8 mouse cellular contexts compared by ENCODE assay signal in genomic region chr10:127209928-127210570, GRCm38 (mm10). TPM values are rescaled to one million over a fixed set of nuclear protein-coding genes. Genes with fewer than 3 reads are reported as not detected.
A peak's percentile ranks its signal among the peaks of the same experiment; 100 is the strongest.
DNase-seq lines count a peak whose midpoint lies in the region; ATAC-seq and TF ChIP-seq lines count a peak whose summit lies in the region.

No protein-coding gene starts in this region.

- H3K9me3 ChIP-seq in heart, embryonic 15.5 days (replicated peaks), result no peaks in the 10 kb centered on the region
- H3K9me3 ChIP-seq in G1E (replicated peaks), result no peaks in the 10 kb centered on the region
- no peaks in the 10 kb centered on the region for H3K9me3 ChIP-seq in forebrain, postnatal 0 days (ENCODE audit: low read length)
- H3K9me3 ChIP-seq in midbrain, embryonic 10.5 days (replicated peaks), result no peaks in the 10 kb centered on the region

- H3K27ac ChIP-seq in heart, embryonic 15.5 days, result no peak overlapping the region
- H3K27ac ChIP-seq in forebrain, postnatal 0 days (ENCODE audit: low read depth, low read length), result no peak overlapping the region
- H3K27ac ChIP-seq in midbrain, embryonic 10.5 days (replicated peaks), result no peak overlapping the region

- 0 out of 2 replicates have a peak, but pooled peaks cover 2% of the 10 kb centered on the region for H3K27me3 ChIP-seq in heart, embryonic 15.5 days
- H3K27me3 ChIP-seq in G1E (ENCODE audit: insufficient read depth, low read length), result no peaks in the 10 kb centered on the region
- H3K27me3 ChIP-seq in forebrain, postnatal 0 days (ENCODE audit: insufficient read depth, low read length), result no peaks in the 10 kb centered on the region
- H3K27me3 ChIP-seq in midbrain, embryonic 10.5 days (ENCODE audit: low read depth, poor library complexity, severe bottlenecking), result 0 out of 2 replicates have a peak, but pooled peaks cover 3% of the 10 kb centered on the region

- ATAC-seq in heart, embryonic 15.5 days (replicated peaks; ENCODE audit: insufficient number of reproducible peaks, insufficient read depth, low FRiP score, low read depth), result no peak
- ATAC-seq in G1E (ENCODE audit: extremely low read depth, insufficient number of reproducible peaks, low FRiP score, poor library complexity, severe bottlenecking), result no peak
- no peak for ATAC-seq in forebrain, postnatal 0 days
- no peak for ATAC-seq in megakaryocyte-erythroid progenitor cell, adult 5-6 weeks (replicated peaks; ENCODE audit: low FRiP score, low TSS enrichment, poor library complexity, severe bottlenecking)

- peak overlapping the region; percentile 88 for H3K4me2 ChIP-seq in heart, embryonic 15.5 days
- peak overlapping the region; percentile 93 for H3K4me2 ChIP-seq in forebrain, postnatal 0 days (ENCODE audit: low read depth)

- no peak for TF ChIP-seq CTCF in G1E (IDR thresholded peaks at IDR 0.05; ENCODE audit: low read depth, low read length)
- TF ChIP-seq CTCF in forebrain, postnatal 0 days (IDR thresholded peaks at IDR 0.05; ENCODE audit: low read depth), result no peak

- no peak for DNase-seq in heart, adult 8-10 months (ENCODE audit: low spot score)
- DNase-seq in G1E (ENCODE audit: low spot score), result no peak
- DNase-seq in forebrain, postnatal 0 days, result no peak
- no peak for DNase-seq in midbrain, embryonic 10.5 days (ENCODE audit: low spot score)
- no peak for DNase-seq in spleen, postnatal 10 days (ENCODE audit: low spot score in 2 of 2)
- DNase-seq in cerebellum, adult 11-12 months, result no peak

- no peak overlapping the region for H3K9ac ChIP-seq in heart, embryonic 15.5 days
- no peak overlapping the region; the same call in 1 of the 2 replicates for H3K9ac ChIP-seq in forebrain, postnatal 0 days

- peak overlapping the region; percentile 78 for H3K4me3 ChIP-seq in heart, embryonic 15.5 days
- H3K4me3 ChIP-seq in G1E (ENCODE audit: low read depth, low read length), result peak overlapping the region; percentile 92
- peak overlapping the region; percentile 77; the same call in 1 of the 2 replicates for H3K4me3 ChIP-seq in forebrain, postnatal 0 days (ENCODE audit: low read depth, low read length)
- H3K4me3 ChIP-seq in midbrain, embryonic 10.5 days, result peak overlapping the region; percentile 96

- WGBS in heart, embryonic 15.5 days, result 71% methylated on average over 13 of the region's 13 CpGs
- WGBS in forebrain, postnatal 0 days, result 83% methylated on average over 13 of the region's 13 CpGs
- 89% methylated on average over 13 of the region's 13 CpGs for WGBS in midbrain, embryonic 10.5 days

- peaks cover 25% of the 10 kb centered on the region for H3K36me3 ChIP-seq in heart, embryonic 15.5 days
- H3K36me3 ChIP-seq in G1E (replicated peaks), result peaks cover 56% of the 10 kb centered on the region
- H3K36me3 ChIP-seq in forebrain, postnatal 0 days (ENCODE audit: insufficient read depth), result peaks cover 22% of the 10 kb centered on the region
- H3K36me3 ChIP-seq in midbrain, embryonic 10.5 days, result peaks cover 38% of the 10 kb centered on the region

- peaks cover 18% of the 10 kb centered on the region for H3K4me1 ChIP-seq in heart, embryonic 15.5 days (replicated peaks)
- H3K4me1 ChIP-seq in G1E (ENCODE audit: insufficient read depth, low read depth, low read length), result peaks cover 78% of the 10 kb centered on the region
- peaks cover 12% of the 10 kb centered on the region for H3K4me1 ChIP-seq in forebrain, postnatal 0 days (ENCODE audit: insufficient read depth)
- H3K4me1 ChIP-seq in midbrain, embryonic 10.5 days, result peaks cover 23% of the 10 kb centered on the region

RNA-seq across cellular contexts. Expression of gene Pip4k2c, which starts 1.3 kb away (rescaled TPM):
- 23.2 and 27.0 TPM in 2 replicates for polyA plus RNA-seq in heart, embryonic 15.5 days (2015; fragmentation: Nextera tagmentation; extraction: Ambion mirVana)
- 10 to 100 TPM; 32.4 to 38.3 (median 35.3) TPM for total RNA-seq in heart, adult 8-10 months (2022)
- total RNA-seq in G1E (2014; fragmentation: Nextera tagmentation), result 136 and 141 TPM in 2 replicates
- total RNA-seq in G1E (2017), result 126 and 133 TPM in 2 replicates
- 130 and 151 TPM in 2 replicates for polyA plus RNA-seq in G1E (2012)
- total RNA-seq in forebrain, postnatal 0 days (2014; rRNA removed), result 21.5 and 23.3 TPM in 2 replicates
- polyA plus RNA-seq in forebrain, postnatal 0 days (2015; fragmentation: Nextera tagmentation; extraction: Ambion mirVana), result 17.8 and 20.1 TPM in 2 replicates
- polyA plus RNA-seq in midbrain, embryonic 10.5 days (2016; fragmentation: Nextera tagmentation; extraction: Ambion mirVana), result 16.5 and 18.1 TPM in 2 replicates
- 58.6 and 59.9 TPM in 2 replicates for total RNA-seq in megakaryocyte-erythroid progenitor cell, adult 5-6 weeks (2014; fragmentation: Nextera tagmentation)
- total RNA-seq in megakaryocyte-erythroid progenitor cell, adult 5-6 weeks (2017), result 28.0 and 35.3 TPM in 2 replicates

RNA-seq across cellular contexts. Expression of gene Dtx3, which starts 14.5 kb away (rescaled TPM):
- polyA plus RNA-seq in heart, embryonic 15.5 days (2015; fragmentation: Nextera tagmentation; extraction: Ambion mirVana), result 63.5 and 86.0 TPM in 2 replicates
- 10 to 100 TPM; 18.1 to 29.6 (median 24.2) TPM for total RNA-seq in heart, adult 8-10 months (2022)
- total RNA-seq in G1E (2014; fragmentation: Nextera tagmentation) (318 and 360 TPM in 2 replicates), G1E (2017) (95.8 and 125 TPM in 2 replicates)
- 213 and 260 TPM in 2 replicates for polyA plus RNA-seq in G1E (2012)
- total RNA-seq in forebrain, postnatal 0 days (2014; rRNA removed), result 198 and 245 TPM in 2 replicates
- polyA plus RNA-seq in forebrain, postnatal 0 days (2015; fragmentation: Nextera tagmentation; extraction: Ambion mirVana), result 175 and 178 TPM in 2 replicates
- polyA plus RNA-seq in midbrain, embryonic 10.5 days (2016; fragmentation: Nextera tagmentation; extraction: Ambion mirVana), result 119 and 142 TPM in 2 replicates
- 97.0 and 160 TPM in 2 replicates for total RNA-seq in megakaryocyte-erythroid progenitor cell, adult 5-6 weeks (2014; fragmentation: Nextera tagmentation)
- 28.5 and 29.5 TPM in 2 replicates for total RNA-seq in megakaryocyte-erythroid progenitor cell, adult 5-6 weeks (2017)

RNA-seq across cellular contexts. Expression of gene Arhgef25, which starts 20.2 kb away (rescaled TPM):
- polyA plus RNA-seq in heart, embryonic 15.5 days (2015; fragmentation: Nextera tagmentation; extraction: Ambion mirVana), result 24.7 and 32.5 TPM in 2 replicates
- 10 to 100 TPM in 3 of 4 experiments, 1 to 10 TPM in 1; 8.1 to 13.4 (median 10.8) TPM for total RNA-seq in heart, adult 8-10 months (2022)
- total RNA-seq in G1E (2014; fragmentation: Nextera tagmentation) (49.0 and 70.1 TPM in 2 replicates), G1E (2017) (43.0 and 51.4 TPM in 2 replicates)
- polyA plus RNA-seq in G1E (2012), result 98.4 and 120 TPM in 2 replicates
- 45.4 and 61.3 TPM in 2 replicates for total RNA-seq in forebrain, postnatal 0 days (2014; rRNA removed)
- polyA plus RNA-seq in forebrain, postnatal 0 days (2015; fragmentation: Nextera tagmentation; extraction: Ambion mirVana), result 14.8 and 16.9 TPM in 2 replicates
- polyA plus RNA-seq in midbrain, embryonic 10.5 days (2016; fragmentation: Nextera tagmentation; extraction: Ambion mirVana), result 24.8 and 28.7 TPM in 2 replicates
- total RNA-seq in megakaryocyte-erythroid progenitor cell, adult 5-6 weeks (2014; fragmentation: Nextera tagmentation), result 22.7 and 46.0 TPM in 2 replicates
- 35.4 and 35.7 TPM in 2 replicates for total RNA-seq in megakaryocyte-erythroid progenitor cell, adult 5-6 weeks (2017)

RNA-seq across cellular contexts. Expression of gene Slc26a10, which starts 29.6 kb away (rescaled TPM):
- 15.6 and 16.7 TPM in 2 replicates for polyA plus RNA-seq in heart, embryonic 15.5 days (2015; fragmentation: Nextera tagmentation; extraction: Ambion mirVana)
- total RNA-seq in heart, adult 8-10 months (2022), result 10 to 100 TPM; 13.0 to 24.6 (median 15.5) TPM
- 8.4 and 10.1 TPM in 2 replicates for total RNA-seq in G1E (2014; fragmentation: Nextera tagmentation)
- total RNA-seq in G1E (2017), result 0.58 and 0.98 TPM in 2 replicates
- 0.68 and 0.94 TPM in 2 replicates for polyA plus RNA-seq in G1E (2012)
- total RNA-seq in forebrain, postnatal 0 days (2014; rRNA removed), result 0.10 TPM in 1 of 2 replicates, not detected in the other
- 0.80 and 1.1 TPM in 2 replicates for polyA plus RNA-seq in forebrain, postnatal 0 days (2015; fragmentation: Nextera tagmentation; extraction: Ambion mirVana)
- polyA plus RNA-seq in midbrain, embryonic 10.5 days (2016; fragmentation: Nextera tagmentation; extraction: Ambion mirVana), result 0.87 and 1.4 TPM in 2 replicates
- total RNA-seq in megakaryocyte-erythroid progenitor cell, adult 5-6 weeks (2014; fragmentation: Nextera tagmentation), result 1.8 TPM in 1 of 2 replicates, not detected in the other
- total RNA-seq in megakaryocyte-erythroid progenitor cell, adult 5-6 weeks (2017), result 1.8 TPM in 1 of 2 replicates, not detected in the other

RNA-seq across cellular contexts. Expression of gene B4galnt1, which starts 45.0 kb away (rescaled TPM):
- polyA plus RNA-seq in heart, embryonic 15.5 days (2015; fragmentation: Nextera tagmentation; extraction: Ambion mirVana), result 1.5 and 5.7 TPM in 2 replicates
- 1 to 10 TPM; 1.2 to 3.2 (median 1.5) TPM for total RNA-seq in heart, adult 8-10 months (2022)
- total RNA-seq in G1E (2014; fragmentation: Nextera tagmentation) (173 and 188 TPM in 2 replicates), G1E (2017) (65.0 and 66.7 TPM in 2 replicates)
- 292 and 318 TPM in 2 replicates for polyA plus RNA-seq in G1E (2012)
- total RNA-seq in forebrain, postnatal 0 days (2014; rRNA removed), result 87.9 and 94.4 TPM in 2 replicates
- 87.3 and 87.8 TPM in 2 replicates for polyA plus RNA-seq in forebrain, postnatal 0 days (2015; fragmentation: Nextera tagmentation; extraction: Ambion mirVana)
- 4.9 and 6.1 TPM in 2 replicates for polyA plus RNA-seq in midbrain, embryonic 10.5 days (2016; fragmentation: Nextera tagmentation; extraction: Ambion mirVana)
- total RNA-seq in megakaryocyte-erythroid progenitor cell, adult 5-6 weeks (2014; fragmentation: Nextera tagmentation), result 67.2 and 84.7 TPM in 2 replicates
- total RNA-seq in megakaryocyte-erythroid progenitor cell, adult 5-6 weeks (2017), result 18.5 and 23.3 TPM in 2 replicates
